Mouse (Mus musculus) limb, embryonic 10.5 days (tissue): ENCODE data around the gene Wdr17. TPM values are rescaled to one million over a fixed set of nuclear protein-coding genes. Genes with fewer than 3 reads are reported as not detected.
"Not testable (repeated sequence)": the region's sequence is repeated elsewhere in the genome, so short reads cannot be mapped to it uniquely, and the experiment has no call there.

Experiments
- DNase-seq: peaks from one replicate; pipeline ENCODE4 v3.0.0-alpha.2; 2017; ENCODE audit warnings: low spot score
- H3K27ac ChIP-seq: fragments of 300-500 bp; sonication (generic); 2 replicates; pipeline ENCODE4 v1.5.1; 2016; ENCODE audit warnings: mild to moderate bottlenecking
- H3K27me3 ChIP-seq: fragments of 300-500 bp; sonication (generic); 2 replicates; pipeline ENCODE4 v1.6.1; 2016; ENCODE audit warnings: low read depth, mild to moderate bottlenecking; ENCODE audit not compliant: poor library complexity, severe bottlenecking
- H3K36me3 ChIP-seq: fragments of 300-500 bp; sonication (generic); 2 replicates; pipeline ENCODE4 v1.6.1; 2016; ENCODE audit warnings: mild to moderate bottlenecking, moderate library complexity
- H3K4me1 ChIP-seq: fragments of 300-500 bp; sonication (generic); 2 replicates; pipeline ENCODE4 v1.6.1; 2016
- H3K4me3 ChIP-seq: fragments of 300-500 bp; sonication (generic); 2 replicates; pipeline ENCODE4 v1.5.1; 2016; ENCODE audit warnings: mild to moderate bottlenecking, moderate library complexity
- H3K9me3 ChIP-seq: fragments of 300-500 bp; sonication (generic); replicated peaks from 2 replicates; pipeline ENCODE4 v1.6.1; 2016; ENCODE audit warnings: mild to moderate bottlenecking
- WGBS: fragments of 180-500 bp; shearing (Covaris S2); methylation state at CpG from one replicate; pipeline ENCODE4 v1.1.7; 2016; 5-methylcytosine and 5-hydroxymethylcytosine counted together
- polyA plus RNA-seq: library from polyadenylated mRNA; unstranded; fragments of >200 nt; fragmentation: Nextera tagmentation; extraction: Ambion mirVana; gene quantifications from 2 replicates; pipeline ENCODE4 v1.2.1, GENCODE M21; 2016

Gene Wdr17
- polyA plus RNA-seq, 1 experiment from 2014 or later: 1.9 TPM

- Histone ChIP-seq H3K4me3 (no peak overlapping the region), H3K27me3 (no peaks in the 10 kb centered on the region), H3K27ac (no peak overlapping the region), H3K36me3 (no peaks in the 10 kb centered on the region), H3K9me3 (no peaks in the 10 kb centered on the region), H3K4me1 (peaks cover 16% of the 10 kb centered on the region)
- DNase-seq: no peak
Observed at GRCm38 (mm10) chr8:54776241-54776640, 110.7 kb downstream of the Wdr17 start.

DNA sequence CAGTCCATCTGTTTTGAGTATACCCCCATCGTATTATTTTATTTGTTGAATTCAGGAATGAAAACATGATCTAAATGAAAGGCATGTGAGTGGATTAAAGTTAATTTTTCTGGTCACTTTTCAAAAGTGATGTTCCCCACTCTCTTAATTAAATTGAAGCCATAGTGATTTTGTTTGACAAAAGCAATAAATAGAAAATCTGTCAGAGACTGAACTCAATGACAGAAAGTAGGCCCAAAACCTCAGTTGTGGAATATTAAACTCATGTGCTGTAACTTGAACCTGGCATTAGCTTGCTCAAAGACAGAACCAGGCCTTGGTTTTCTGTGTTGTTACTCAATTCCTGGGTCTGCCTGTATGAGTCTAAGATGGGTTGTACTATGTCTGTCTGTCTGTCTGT is 129.3 kb downstream of the Wdr17 start:
- Histone ChIP-seq H3K27ac (no peak overlapping the region), H3K4me3 (no peak overlapping the region), H3K36me3 (no peaks in the 10 kb centered on the region), H3K4me1 (no peaks in the 10 kb centered on the region), H3K9me3 (no peaks in the 10 kb centered on the region), H3K27me3 (no peaks in the 10 kb centered on the region)
- no peak for DNase-seq
- 83% methylated on average over 1 of the region's 1 CpGs for WGBS

GRCm38 (mm10) chr8:54736660-54737312 is 150.2 kb downstream of the Wdr17 start:
- H3K4me1 ChIP-seq: no peaks in the 10 kb centered on the region
- H3K36me3 ChIP-seq: no peaks in the 10 kb centered on the region
- H3K27me3 ChIP-seq: no peaks in the 10 kb centered on the region
- H3K9me3 ChIP-seq: no peaks in the 10 kb centered on the region
- 70% methylated on average over 5 of the region's 5 CpGs for WGBS
- no peak overlapping the region for H3K27ac ChIP-seq
- DNase-seq: no peak
- no peak overlapping the region for H3K4me3 ChIP-seq

DNA sequence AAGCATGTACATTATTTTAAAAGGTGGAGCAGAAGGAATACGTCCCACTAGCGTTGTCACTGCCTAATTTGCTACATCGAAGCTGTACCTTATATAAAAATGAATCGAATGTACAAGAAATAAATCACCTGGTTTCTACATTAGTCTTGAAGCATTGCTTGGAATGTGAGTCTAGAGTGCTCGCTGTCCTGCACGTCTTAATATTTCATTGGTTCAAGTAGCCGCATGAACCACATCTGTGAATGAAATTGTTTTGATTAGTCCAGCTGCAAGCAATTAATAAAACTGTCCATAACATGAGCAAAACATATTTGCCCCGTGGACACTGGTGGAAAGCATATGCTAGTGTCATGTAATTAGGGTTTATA is 162.3 kb downstream of the Wdr17 start:
- H3K4me1 ChIP-seq: peaks cover 6% of the 10 kb centered on the region; the same call in 1 of the 2 replicates
- no peaks in the 10 kb centered on the region for H3K36me3 ChIP-seq
- peak overlapping the region; percentile 54 for H3K4me3 ChIP-seq
- 32% methylated on average over 8 of the region's 8 CpGs for WGBS
- no peak for DNase-seq
- no peaks in the 10 kb centered on the region for H3K9me3 ChIP-seq
- H3K27me3 ChIP-seq: no peaks in the 10 kb centered on the region
- no peak overlapping the region for H3K27ac ChIP-seq

DNA sequence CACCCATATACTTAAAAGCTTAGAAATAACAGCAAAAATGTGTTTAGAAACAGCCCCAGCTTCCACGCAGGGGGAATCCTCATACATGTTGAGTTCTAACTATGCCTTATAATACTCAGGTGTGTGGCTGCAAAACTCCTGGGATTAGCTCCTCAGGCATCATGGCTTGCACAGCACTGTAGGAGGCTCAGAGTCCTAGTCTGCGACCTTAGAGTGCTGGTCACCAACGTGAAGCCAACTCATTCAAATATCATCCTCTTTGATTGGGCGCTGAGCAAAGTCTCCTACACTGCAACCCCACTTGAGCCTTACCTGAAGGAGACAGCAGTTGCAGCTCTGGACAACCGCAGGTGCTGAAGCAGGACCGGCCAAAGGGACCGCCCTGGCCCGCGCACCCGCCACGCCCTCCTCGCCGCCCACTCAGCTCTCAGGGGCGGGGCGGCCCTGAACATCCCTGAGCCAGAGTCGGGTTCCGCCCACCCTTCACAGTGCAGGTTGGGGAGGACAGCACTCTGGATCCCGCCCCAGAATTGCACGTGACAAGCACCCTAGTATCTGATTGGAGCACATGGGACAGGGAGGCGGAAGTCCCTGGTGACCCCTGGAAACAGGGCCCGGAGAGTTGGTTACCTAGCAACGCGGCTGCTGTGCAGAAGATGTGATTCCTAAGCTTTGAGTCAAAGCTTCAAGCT is 162.9 kb downstream of the Wdr17 start:
- 2% methylated on average over 23 of the region's 23 CpGs for WGBS
- H3K27ac ChIP-seq: no peak overlapping the region

DNA sequence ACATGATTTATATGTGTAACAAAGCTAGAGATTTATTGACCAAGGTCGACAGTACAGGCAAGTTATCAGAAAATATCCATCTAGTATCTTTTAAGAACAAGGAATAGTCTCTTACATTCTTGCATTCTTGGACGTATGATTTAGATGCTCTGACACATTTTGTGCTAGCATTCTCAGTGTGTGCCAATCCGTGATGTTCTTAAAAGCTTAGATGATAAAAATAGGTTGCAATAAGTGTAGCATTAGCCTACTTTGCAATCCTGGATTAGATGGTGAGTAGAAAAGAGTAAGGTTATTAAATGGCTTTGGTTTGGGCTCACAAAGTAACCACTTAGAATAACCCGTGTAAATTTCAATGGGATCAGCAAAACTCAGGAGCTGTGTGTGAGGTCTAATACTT is 168.5 kb downstream of the Wdr17 start:
- no peaks in the 10 kb centered on the region for H3K4me1 ChIP-seq
- no peak overlapping the region for H3K27ac ChIP-seq
- H3K9me3 ChIP-seq: no peaks in the 10 kb centered on the region
- DNase-seq: no peak
- no peak overlapping the region for H3K4me3 ChIP-seq
- 76% methylated on average over 4 of the region's 4 CpGs for WGBS
- no peaks in the 10 kb centered on the region for H3K36me3 ChIP-seq
- no peaks in the 10 kb centered on the region for H3K27me3 ChIP-seq

More for the DNA sequence above, 162.9 kb downstream of the Wdr17 start:
- H3K4me3 ChIP-seq: peak overlapping the region; percentile 54
- H3K4me1 ChIP-seq: peaks cover 6% of the 10 kb centered on the region; the same call in 1 of the 2 replicates
- H3K9me3 ChIP-seq: no peaks in the 10 kb centered on the region
- no peaks in the 10 kb centered on the region for H3K27me3 ChIP-seq
- H3K36me3 ChIP-seq: no peaks in the 10 kb centered on the region
- DNase-seq: peak; percentile 89

DNA sequence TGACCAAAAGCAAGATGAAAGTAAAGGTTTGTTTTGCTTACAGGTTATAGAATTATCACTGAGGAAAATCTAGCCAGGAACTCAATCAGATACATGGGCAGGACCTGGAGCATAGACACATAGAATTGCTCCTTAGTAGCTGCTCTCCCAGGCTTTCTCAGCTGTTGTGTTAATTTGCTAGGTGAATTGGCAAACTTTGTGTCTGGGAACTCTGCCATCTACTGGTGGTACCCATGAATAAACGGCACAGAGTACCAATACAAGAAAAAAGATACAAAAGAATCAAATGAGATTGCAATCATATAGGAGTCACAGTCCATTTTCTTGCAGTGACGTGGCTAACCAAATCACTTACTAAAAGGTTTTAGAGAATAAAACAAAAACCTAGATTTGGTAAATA is 181.2 kb downstream of the Wdr17 start:
- no peaks in the 10 kb centered on the region for H3K4me1 ChIP-seq
- 63% methylated on average over 2 of the region's 2 CpGs for WGBS
- no peaks in the 10 kb centered on the region for H3K36me3 ChIP-seq
- H3K4me3 ChIP-seq: no peak overlapping the region
- H3K9me3 ChIP-seq: no peaks in the 10 kb centered on the region
- no peaks in the 10 kb centered on the region for H3K27me3 ChIP-seq
- no peak for DNase-seq
- H3K27ac ChIP-seq: no peak overlapping the region

GRCm38 (mm10) chr8:54671806-54672205 is 215.2 kb downstream of the Wdr17 start:
- H3K4me3 ChIP-seq: no peak overlapping the region
- no peaks in the 10 kb centered on the region for H3K27me3 ChIP-seq
- H3K4me1 ChIP-seq: no peaks in the 10 kb centered on the region
- no peaks in the 10 kb centered on the region for H3K9me3 ChIP-seq
- H3K36me3 ChIP-seq: no peaks in the 10 kb centered on the region
- H3K27ac ChIP-seq: no peak overlapping the region
- DNase-seq: no peak

DNA sequence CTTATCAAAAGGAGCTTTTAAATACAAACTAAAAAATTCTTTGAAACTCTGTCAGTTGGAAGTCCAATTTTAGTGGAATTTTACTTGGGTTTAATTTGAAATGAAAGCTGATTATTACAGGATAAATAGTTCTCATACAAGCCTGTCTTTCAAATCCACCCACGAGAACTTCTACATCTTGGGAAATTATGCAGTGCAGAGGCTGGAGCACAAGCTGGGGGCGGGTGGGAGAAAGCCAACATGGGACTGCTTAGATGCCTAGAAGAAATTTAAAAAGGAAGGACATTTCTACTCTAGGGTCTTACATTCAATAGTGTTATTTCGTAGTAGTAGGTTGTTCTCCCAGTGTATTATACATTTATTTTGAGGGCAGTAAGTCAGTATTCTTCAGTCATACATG is 219.2 kb downstream of the Wdr17 start:
- Histone ChIP-seq H3K4me3 (no peak overlapping the region), H3K27me3 (no peaks in the 10 kb centered on the region), H3K27ac (no peak overlapping the region), H3K9me3 (no peaks in the 10 kb centered on the region), H3K4me1 (no peaks in the 10 kb centered on the region), H3K36me3 (no peaks in the 10 kb centered on the region)
- 78% methylated on average over 3 of the region's 3 CpGs for WGBS
- DNase-seq: no peak

DNA sequence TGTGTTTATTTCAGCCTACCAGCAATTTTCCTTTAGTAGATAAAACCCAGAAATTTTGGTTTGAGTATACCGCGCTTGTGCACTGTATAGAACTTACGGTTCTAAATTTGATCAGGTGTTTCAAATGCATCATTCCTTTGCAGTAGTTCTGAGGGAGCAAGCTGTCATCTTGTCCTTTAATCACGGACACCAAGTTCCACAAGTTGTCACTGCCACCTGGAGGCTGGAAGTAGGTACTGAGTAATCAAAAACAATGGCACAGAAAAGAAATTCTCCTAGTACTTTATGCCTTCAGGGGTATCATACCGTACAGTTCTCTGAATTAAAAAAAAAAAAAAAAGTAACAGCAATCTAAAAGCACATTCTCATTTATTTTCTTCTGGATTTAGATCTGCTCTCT is 226.3 kb downstream of the Wdr17 start:
- DNase-seq: peak; percentile 37
- H3K36me3 ChIP-seq: no peaks in the 10 kb centered on the region
- H3K27me3 ChIP-seq: no peaks in the 10 kb centered on the region
- no peak overlapping the region for H3K4me3 ChIP-seq
- 48% methylated on average over 5 of the region's 5 CpGs for WGBS
- H3K9me3 ChIP-seq: no peaks in the 10 kb centered on the region
- no peaks in the 10 kb centered on the region for H3K4me1 ChIP-seq
- H3K27ac ChIP-seq: no peak overlapping the region

DNA sequence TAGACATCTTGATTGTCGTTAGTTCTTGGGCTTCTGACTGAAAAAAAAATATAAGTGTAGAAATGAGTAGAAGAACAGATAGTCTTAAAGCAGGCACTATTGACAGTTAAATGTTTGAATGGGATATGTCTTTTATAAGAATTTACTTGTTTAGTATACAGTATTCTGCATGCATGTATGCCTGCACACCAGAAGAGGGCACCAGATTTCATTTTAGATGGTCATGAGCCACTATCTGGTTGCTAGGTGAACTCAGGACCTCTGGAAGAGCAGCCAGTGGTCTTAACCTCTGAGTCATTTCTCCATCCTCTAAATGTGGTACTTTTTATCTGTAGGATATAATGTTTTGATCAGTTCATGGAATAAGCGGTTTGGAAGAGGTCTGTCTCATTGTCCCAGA is 227.3 kb downstream of the Wdr17 start:
- Histone ChIP-seq H3K27me3 (no peaks in the 10 kb centered on the region), H3K27ac (no peak overlapping the region), H3K4me1 (no peaks in the 10 kb centered on the region), H3K36me3 (no peaks in the 10 kb centered on the region), H3K4me3 (no peak overlapping the region), H3K9me3 (no peaks in the 10 kb centered on the region)
- DNase-seq: no peak
- 83% methylated on average over 2 of the region's 2 CpGs for WGBS

DNA sequence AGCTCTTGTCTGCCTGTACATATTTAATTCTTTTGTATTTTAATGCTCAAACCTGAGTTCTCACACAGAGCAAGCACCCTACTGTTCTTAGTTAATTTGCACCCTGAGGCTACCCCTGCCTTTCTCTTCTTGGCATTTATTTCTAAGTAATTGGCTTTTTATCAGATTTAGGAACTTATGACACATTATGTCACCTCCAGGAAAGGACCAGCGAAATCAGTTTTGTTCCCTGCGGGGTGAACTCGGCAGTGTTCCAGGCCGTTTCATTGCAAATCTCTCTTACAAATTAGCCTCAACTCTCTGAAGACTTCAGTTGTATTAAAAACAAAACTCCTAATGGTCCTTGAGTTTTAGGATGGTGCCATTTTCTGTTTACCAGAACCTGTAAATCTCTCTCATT is 248.3 kb downstream of the Wdr17 start:
- Histone ChIP-seq H3K4me1 (no peaks in the 10 kb centered on the region), H3K27me3 (no peaks in the 10 kb centered on the region), H3K27ac (no peak overlapping the region), H3K9me3 (no peaks in the 10 kb centered on the region), H3K36me3 (no peaks in the 10 kb centered on the region), H3K4me3 (no peak overlapping the region)
- 84% methylated on average over 4 of the region's 4 CpGs for WGBS
- DNase-seq: no peak

DNA sequence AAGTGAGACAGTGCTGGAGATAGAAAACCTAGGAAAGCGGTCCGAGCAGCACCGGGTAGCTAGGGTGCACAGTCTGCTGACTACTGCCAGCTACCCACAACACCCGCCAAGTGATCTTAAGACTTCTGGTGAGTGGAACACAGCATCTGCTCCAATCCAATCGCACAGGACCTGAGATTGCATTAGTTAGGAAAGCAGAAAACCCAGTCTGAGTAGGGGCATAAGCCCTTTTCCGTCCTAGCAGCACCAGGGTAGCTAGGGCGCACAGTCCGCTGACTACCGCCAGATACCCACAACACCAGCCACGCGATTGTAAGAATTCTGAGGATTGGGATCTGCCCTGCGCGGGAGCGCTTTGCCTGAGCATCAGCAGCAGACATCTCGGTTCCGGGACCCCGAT is 270.3 kb downstream of the Wdr17 start:
- H3K9me3 ChIP-seq, H3K36me3 ChIP-seq, H3K27ac ChIP-seq, H3K4me3 ChIP-seq, DNase-seq, H3K4me1 ChIP-seq, H3K27me3 ChIP-seq: not testable (repeated sequence)
- 83% methylated on average over 17 of the region's 17 CpGs for WGBS

GRCm38 (mm10) chr8:54610238-54610637 is 276.7 kb downstream of the Wdr17 start:
- DNase-seq: no peak
- Histone ChIP-seq H3K36me3 (no peaks in the 10 kb centered on the region), H3K27ac (no peak overlapping the region), H3K4me1 (no peaks in the 10 kb centered on the region), H3K27me3 (no peaks in the 10 kb centered on the region), H3K4me3 (no peak overlapping the region), H3K9me3 (no peaks in the 10 kb centered on the region)
- WGBS: 84% methylated on average over 4 of the region's 4 CpGs
